Mouse (Mus musculus) C2C12 (cell line): ENCODE results near the gene Asb8.

Experiments
- CEBPB ChIP-seq: IDR thresholded peaks from one replicate; pipeline ENCODE4 v1.6.1; 2011; ENCODE audit warnings: low read depth, mild to moderate bottlenecking, control low read depth, moderate library complexity
- CTCF ChIP-seq: IDR thresholded peaks from one replicate; pipeline ENCODE4 v1.5.1; 2011; ENCODE audit not compliant: control insufficient read depth, insufficient read depth, insufficient read length
- MAX ChIP-seq: IDR thresholded peaks from one replicate; pipeline ENCODE4 v1.6.1; 2011; ENCODE audit warnings: mild to moderate bottlenecking, control low read depth
- MYOD1 ChIP-seq: IDR thresholded peaks from one replicate; pipeline ENCODE4 v1.6.1; 2011; ENCODE audit warnings: low read depth; ENCODE audit not compliant: control insufficient read depth, insufficient read length
- MYOG ChIP-seq: IDR thresholded peaks from one replicate; pipeline ENCODE4 v1.6.1; 2011; ENCODE audit not compliant: control insufficient read depth, insufficient read length; ENCODE audit errors: extremely low read depth
- USF1 ChIP-seq: IDR thresholded peaks from one replicate; pipeline ENCODE4 v1.6.1; 2011; ENCODE audit warnings: low read depth, mild to moderate bottlenecking, control low read depth, moderate library complexity

DNA sequence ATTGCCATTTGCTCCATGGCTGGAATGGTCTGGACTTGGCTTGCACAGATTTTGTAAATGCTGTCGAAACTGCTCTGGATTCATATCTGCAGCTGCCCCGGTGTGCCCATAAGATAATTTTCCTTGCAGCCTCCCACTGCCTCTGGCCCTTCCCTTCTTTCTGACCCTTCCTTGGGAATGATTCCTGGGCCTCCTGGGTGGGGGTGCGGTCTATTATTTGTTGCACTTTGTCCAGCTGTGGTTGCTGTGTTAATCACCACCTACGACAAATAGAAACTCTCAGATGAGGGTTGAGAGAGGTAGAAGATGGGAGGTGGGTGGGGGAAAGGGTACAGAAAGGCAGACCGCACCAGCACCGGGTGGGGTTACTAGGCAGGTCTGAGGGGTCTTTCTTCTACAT, 58.2 kb downstream of the Asb8 start:
- TF ChIP-seq CTCF (no peak), USF1 (no peak), MYOG (no peak), CEBPB (no peak), MYOD1 (no peak), MAX (no peak)
